In genomic region chr11:58954170-58954419, GRCm38 (mm10) we compare ENCODE assay signal across 8 mouse cellular contexts. TPM values are rescaled to one million over a fixed set of nuclear protein-coding genes. Genes with fewer than 3 reads are reported as not detected.
A peak's percentile ranks its signal among the peaks of the same experiment; 100 is the strongest.
DNase-seq lines count a peak whose midpoint lies in the region; ATAC-seq and TF ChIP-seq lines count a peak whose summit lies in the region.
"Not testable (repeated sequence)": the region's sequence is repeated elsewhere in the genome, so short reads cannot be mapped to it uniquely, and the experiment has no call there.

No protein-coding gene starts in this region.

- not testable (repeated sequence) for H3K27me3 ChIP-seq in forebrain, embryonic 15.5 days; hindbrain, embryonic 10.5 days (ENCODE audit: insufficient read depth, poor library complexity, severe bottlenecking); kidney, embryonic 14.5 days (ENCODE audit: control insufficient read depth, insufficient read depth, low read length)
- peaks cover 28% of the 10 kb centered on the region for H3K27me3 ChIP-seq in liver, embryonic 12.5 days (replicated peaks)
- peaks cover 11% of the 10 kb centered on the region; the same call in 1 of the 2 replicates for H3K27me3 ChIP-seq in midbrain, embryonic 11.5 days (ENCODE audit: control insufficient read depth, insufficient read depth, low read length)

- not testable (repeated sequence) for TF ChIP-seq CTCF in cortical plate, adult 2 months (IDR thresholded peaks at IDR 0.05; ENCODE audit: extremely low read depth, insufficient read depth, low read length); olfactory bulb, adult 2 months (IDR thresholded peaks at IDR 0.05; ENCODE audit: insufficient read depth, low read depth, low read length)

- not testable (repeated sequence) for H3K9me3 ChIP-seq in forebrain, embryonic 15.5 days; hindbrain, embryonic 10.5 days; kidney, embryonic 14.5 days (ENCODE audit: control insufficient read depth, low read length); liver, embryonic 12.5 days (replicated peaks); midbrain, embryonic 11.5 days (ENCODE audit: control insufficient read depth, low read length)

- peak overlapping the region; percentile 76 for H3K4me3 ChIP-seq in cortical plate, adult 2 months (ENCODE audit: insufficient read depth, low read length)
- H3K4me3 ChIP-seq in forebrain, embryonic 15.5 days: peak overlapping the region; percentile 99
- peak overlapping the region; percentile 89 for H3K4me3 ChIP-seq in hindbrain, embryonic 10.5 days
- peak overlapping the region; percentile 56 for H3K4me3 ChIP-seq in kidney, embryonic 14.5 days (ENCODE audit: low read length)
- H3K4me3 ChIP-seq in liver, embryonic 12.5 days: peak overlapping the region; percentile 89
- peak overlapping the region; percentile 88 for H3K4me3 ChIP-seq in midbrain, embryonic 11.5 days (ENCODE audit: low read depth, low read length)
- H3K4me3 ChIP-seq in olfactory bulb, adult 2 months (ENCODE audit: insufficient read depth, low read depth, low read length): peak overlapping the region; percentile 71

- H3K36me3 ChIP-seq in forebrain, embryonic 15.5 days; midbrain, embryonic 11.5 days (ENCODE audit: control insufficient read depth, insufficient read depth, low read length): not testable (repeated sequence)
- H3K36me3 ChIP-seq in hindbrain, embryonic 10.5 days: peaks cover 15% of the 10 kb centered on the region
- peaks cover 11% of the 10 kb centered on the region for H3K36me3 ChIP-seq in kidney, embryonic 14.5 days (ENCODE audit: control insufficient read depth, insufficient read depth, low read length)
- H3K36me3 ChIP-seq in liver, embryonic 12.5 days: peaks cover 25% of the 10 kb centered on the region

- not testable (repeated sequence) for H3K4me1 ChIP-seq in cortical plate, adult 2 months (ENCODE audit: control insufficient read depth, insufficient read depth, low read length)
- H3K4me1 ChIP-seq in forebrain, embryonic 15.5 days: peaks cover 57% of the 10 kb centered on the region
- H3K4me1 ChIP-seq in hindbrain, embryonic 10.5 days (replicated peaks): peaks cover 42% of the 10 kb centered on the region
- peaks cover 21% of the 10 kb centered on the region; the same call in 1 of the 2 replicates for H3K4me1 ChIP-seq in kidney, embryonic 14.5 days (ENCODE audit: control insufficient read depth, insufficient read depth, low read length)
- H3K4me1 ChIP-seq in liver, embryonic 12.5 days: peaks cover 50% of the 10 kb centered on the region
- peaks cover 33% of the 10 kb centered on the region for H3K4me1 ChIP-seq in midbrain, embryonic 11.5 days (ENCODE audit: control insufficient read depth, insufficient read depth, low read length)
- peaks cover 17% of the 10 kb centered on the region for H3K4me1 ChIP-seq in olfactory bulb, adult 2 months (ENCODE audit: control insufficient read depth, insufficient read depth, low read length)

- H3K9ac ChIP-seq in forebrain, embryonic 15.5 days (replicated peaks): peak overlapping the region; percentile 71
- H3K9ac ChIP-seq in kidney, embryonic 14.5 days (ENCODE audit: low read depth, low read length): peak overlapping the region; percentile 93
- H3K9ac ChIP-seq in liver, embryonic 12.5 days: peak overlapping the region; percentile 98
- peak overlapping the region; percentile 98 for H3K9ac ChIP-seq in midbrain, embryonic 11.5 days (ENCODE audit: low read length)

- ATAC-seq in CD4-positive, CD25-positive, alpha-beta regulatory T cell, adult 4 months: peak; percentile 46
- peak; percentile 31; the same call in 1 of the 2 replicates for ATAC-seq in forebrain, embryonic 15.5 days (replicated peaks)
- ATAC-seq in kidney, embryonic 14.5 days (ENCODE audit: low FRiP score, low TSS enrichment); liver, embryonic 12.5 days: not testable (repeated sequence)
- peak; percentile 36; the same call in 1 of the 2 replicates for ATAC-seq in midbrain, embryonic 11.5 days (ENCODE audit: low FRiP score)

- H3K4me2 ChIP-seq in forebrain, embryonic 15.5 days (replicated peaks): peak overlapping the region; percentile 56
- H3K4me2 ChIP-seq in kidney, embryonic 14.5 days (replicated peaks; ENCODE audit: low read depth, low read length): peak overlapping the region; percentile 79
- H3K4me2 ChIP-seq in liver, embryonic 12.5 days: peak overlapping the region; percentile 95
- peak overlapping the region; percentile 95 for H3K4me2 ChIP-seq in midbrain, embryonic 11.5 days

- peak overlapping the region; percentile 89 for H3K27ac ChIP-seq in cortical plate, adult 2 months (ENCODE audit: insufficient read depth, low read length)
- peak overlapping the region; percentile 98 for H3K27ac ChIP-seq in forebrain, embryonic 15.5 days (replicated peaks)
- H3K27ac ChIP-seq in hindbrain, embryonic 10.5 days: peak overlapping the region; percentile 97
- H3K27ac ChIP-seq in kidney, embryonic 14.5 days (ENCODE audit: low read depth, low read length): peak overlapping the region; percentile 100
- H3K27ac ChIP-seq in liver, embryonic 12.5 days: peak overlapping the region; percentile 99
- peak overlapping the region; percentile 95 for H3K27ac ChIP-seq in midbrain, embryonic 11.5 days (ENCODE audit: low read depth, low read length)
- H3K27ac ChIP-seq in olfactory bulb, adult 2 months (ENCODE audit: insufficient read depth, low read depth, low read length): peak overlapping the region; percentile 96

- TF ChIP-seq POLR2A in cortical plate, adult 2 months (IDR thresholded peaks at IDR 0.05; ENCODE audit: extremely low read depth, insufficient read depth, low read length): not testable (repeated sequence)
- TF ChIP-seq POLR2A in olfactory bulb, adult 2 months (IDR thresholded peaks at IDR 0.05; ENCODE audit: insufficient read depth, low read depth, low read length): 0 out of 2 replicates have a peak, but pooled peaks have one; percentile 0

- DNase-seq in hindbrain, embryonic 10.5 days (ENCODE audit: low spot score); midbrain, embryonic 11.5 days (ENCODE audit: low spot score, missing footprints): not testable (repeated sequence)

- under 1% methylated on average over 17 of the region's 17 CpGs for WGBS in forebrain, embryonic 15.5 days
- under 1% methylated on average over 17 of the region's 17 CpGs for WGBS in hindbrain, embryonic 10.5 days
- WGBS in kidney, embryonic 14.5 days: 0% methylated on average over 17 of the region's 17 CpGs
- 0% methylated on average over 16 of the region's 17 CpGs for WGBS in liver, embryonic 12.5 days (ENCODE audit: insufficient replicate concordance)
- WGBS in midbrain, embryonic 11.5 days: 0% methylated on average over 17 of the region's 17 CpGs
- WGBS in olfactory bulb, adult 2 months: 0% methylated on average over 17 of the region's 17 CpGs

RNA-seq across cellular contexts. Expression of gene Hist3h2a, which starts 0.4 kb away (rescaled TPM):
- 10 to 100 TPM in 1 of 2 experiments, 1 to 10 TPM in 1; 9.6 to 10.3 TPM for polyA plus RNA-seq in CD4-positive, CD25-positive, alpha-beta regulatory T cell, adult 4 months (2017; shearing (Covaris generic))
- 40.1 and 42.8 TPM in 2 replicates for polyA plus RNA-seq in cortical plate, adult 2 months (2012; rRNA removed)
- 155 and 160 TPM in 2 replicates for polyA plus RNA-seq in forebrain, embryonic 15.5 days (2015; fragmentation: Nextera tagmentation; extraction: Ambion mirVana)
- polyA plus RNA-seq in hindbrain, embryonic 10.5 days (2016; fragmentation: Nextera tagmentation; extraction: Ambion mirVana): 25.4 and 49.0 TPM in 2 replicates
- 31.8 and 32.7 TPM in 2 replicates for polyA plus RNA-seq in kidney, embryonic 14.5 days (2014; fragmentation: Nextera tagmentation; extraction: Ambion mirVana)
- polyA plus RNA-seq in liver, embryonic 12.5 days (2016; fragmentation: Nextera tagmentation; extraction: Ambion mirVana): 14.3 and 16.9 TPM in 2 replicates
- polyA plus RNA-seq in midbrain, embryonic 11.5 days (2014; fragmentation: Nextera tagmentation; extraction: Ambion mirVana): 57.8 and 61.8 TPM in 2 replicates
- not detected in 2 replicates for polyA plus RNA-seq in olfactory bulb, adult 2 months (2012; ENCODE audit: insufficient read depth, insufficient read length, low replicate concordance, missing spikeins)

RNA-seq across cellular contexts. Expression of gene Trim17, which starts 0.4 kb away (rescaled TPM):
- under 1 TPM; 0.28 to 0.46 TPM for polyA plus RNA-seq in CD4-positive, CD25-positive, alpha-beta regulatory T cell, adult 4 months (2017; shearing (Covaris generic))
- 6.6 and 7.4 TPM in 2 replicates for polyA plus RNA-seq in cortical plate, adult 2 months (2012; rRNA removed)
- polyA plus RNA-seq in forebrain, embryonic 15.5 days (2015; fragmentation: Nextera tagmentation; extraction: Ambion mirVana): 1.9 and 2.7 TPM in 2 replicates
- 0.41 and 0.85 TPM in 2 replicates for polyA plus RNA-seq in hindbrain, embryonic 10.5 days (2016; fragmentation: Nextera tagmentation; extraction: Ambion mirVana)
- 0.63 and 0.65 TPM in 2 replicates for polyA plus RNA-seq in kidney, embryonic 14.5 days (2014; fragmentation: Nextera tagmentation; extraction: Ambion mirVana)
- 0.07 and 0.13 TPM in 2 replicates for polyA plus RNA-seq in liver, embryonic 12.5 days (2016; fragmentation: Nextera tagmentation; extraction: Ambion mirVana)
- polyA plus RNA-seq in midbrain, embryonic 11.5 days (2014; fragmentation: Nextera tagmentation; extraction: Ambion mirVana): 0.45 and 0.62 TPM in 2 replicates
- not detected in 2 replicates for polyA plus RNA-seq in olfactory bulb, adult 2 months (2012; ENCODE audit: insufficient read depth, insufficient read length, low replicate concordance, missing spikeins)

RNA-seq across cellular contexts. Expression of gene Hist3h2ba, which starts 5.4 kb away (rescaled TPM):
- polyA plus RNA-seq in CD4-positive, CD25-positive, alpha-beta regulatory T cell, adult 4 months (2017; shearing (Covaris generic)): 1 to 10 TPM; 4.9 to 6.6 TPM
- 101 and 112 TPM in 2 replicates for polyA plus RNA-seq in cortical plate, adult 2 months (2012; rRNA removed)
- 355 and 373 TPM in 2 replicates for polyA plus RNA-seq in forebrain, embryonic 15.5 days (2015; fragmentation: Nextera tagmentation; extraction: Ambion mirVana)
- polyA plus RNA-seq in hindbrain, embryonic 10.5 days (2016; fragmentation: Nextera tagmentation; extraction: Ambion mirVana): 39.0 and 115 TPM in 2 replicates
- 29.9 and 146 TPM in 2 replicates for polyA plus RNA-seq in kidney, embryonic 14.5 days (2014; fragmentation: Nextera tagmentation; extraction: Ambion mirVana)
- 5.3 and 5.7 TPM in 2 replicates for polyA plus RNA-seq in liver, embryonic 12.5 days (2016; fragmentation: Nextera tagmentation; extraction: Ambion mirVana)
- 99.9 and 101 TPM in 2 replicates for polyA plus RNA-seq in midbrain, embryonic 11.5 days (2014; fragmentation: Nextera tagmentation; extraction: Ambion mirVana)
- not detected in 2 replicates for polyA plus RNA-seq in olfactory bulb, adult 2 months (2012; ENCODE audit: insufficient read depth, insufficient read length, low replicate concordance, missing spikeins)

RNA-seq across cellular contexts. Expression of gene Rnf187, which starts 15.4 kb away (rescaled TPM):
- polyA plus RNA-seq in CD4-positive, CD25-positive, alpha-beta regulatory T cell, adult 4 months (2017; shearing (Covaris generic)): 10 to 100 TPM in 1 of 2 experiments, 1 to 10 TPM in 1; 10.0 to 18.7 TPM
- polyA plus RNA-seq in cortical plate, adult 2 months (2012; rRNA removed): 567 and 588 TPM in 2 replicates
- polyA plus RNA-seq in forebrain, embryonic 15.5 days (2015; fragmentation: Nextera tagmentation; extraction: Ambion mirVana): 508 and 517 TPM in 2 replicates
- polyA plus RNA-seq in hindbrain, embryonic 10.5 days (2016; fragmentation: Nextera tagmentation; extraction: Ambion mirVana): 297 and 381 TPM in 2 replicates
- polyA plus RNA-seq in kidney, embryonic 14.5 days (2014; fragmentation: Nextera tagmentation; extraction: Ambion mirVana): 229 and 304 TPM in 2 replicates
- polyA plus RNA-seq in liver, embryonic 12.5 days (2016; fragmentation: Nextera tagmentation; extraction: Ambion mirVana): 200 and 207 TPM in 2 replicates
- 354 and 381 TPM in 2 replicates for polyA plus RNA-seq in midbrain, embryonic 11.5 days (2014; fragmentation: Nextera tagmentation; extraction: Ambion mirVana)
- polyA plus RNA-seq in olfactory bulb, adult 2 months (2012; ENCODE audit: insufficient read depth, insufficient read length, low replicate concordance, missing spikeins): not detected in 2 replicates

RNA-seq across cellular contexts. Expression of gene Trim11, which starts 23.8 kb away (rescaled TPM):
- polyA plus RNA-seq in CD4-positive, CD25-positive, alpha-beta regulatory T cell, adult 4 months (2017; shearing (Covaris generic)): 10 to 100 TPM; 23.7 to 27.1 TPM
- polyA plus RNA-seq in cortical plate, adult 2 months (2012; rRNA removed): 25.9 and 26.7 TPM in 2 replicates
- 22.6 and 24.8 TPM in 2 replicates for polyA plus RNA-seq in forebrain, embryonic 15.5 days (2015; fragmentation: Nextera tagmentation; extraction: Ambion mirVana)
- 18.8 and 20.2 TPM in 2 replicates for polyA plus RNA-seq in hindbrain, embryonic 10.5 days (2016; fragmentation: Nextera tagmentation; extraction: Ambion mirVana)
- 16.7 and 19.8 TPM in 2 replicates for polyA plus RNA-seq in kidney, embryonic 14.5 days (2014; fragmentation: Nextera tagmentation; extraction: Ambion mirVana)
- polyA plus RNA-seq in liver, embryonic 12.5 days (2016; fragmentation: Nextera tagmentation; extraction: Ambion mirVana): 11.2 and 11.5 TPM in 2 replicates
- 17.6 and 18.5 TPM in 2 replicates for polyA plus RNA-seq in midbrain, embryonic 11.5 days (2014; fragmentation: Nextera tagmentation; extraction: Ambion mirVana)
- not detected in 2 replicates for polyA plus RNA-seq in olfactory bulb, adult 2 months (2012; ENCODE audit: insufficient read depth, insufficient read length, low replicate concordance, missing spikeins)
